Mouse (Mus musculus): ENCODE measurements around the gene Smarcc1. TPM values are rescaled to one million over a fixed set of nuclear protein-coding genes. Genes with fewer than 3 reads are reported as not detected.
"Not testable (repeated sequence)": the region's sequence is repeated elsewhere in the genome, so short reads cannot be mapped to it uniquely, and the experiment has no call there.

Gene Smarcc1
- polyA plus RNA-seq, 1 experiment from 2014 or later, result 213 TPM

- H3K27ac ChIP-seq (replicated peaks), result peak overlapping the region; percentile 91
- WGBS, result 3% methylated on average over 41 of the region's 41 CpGs
- peaks cover 7% of the 10 kb centered on the region for H3K4me1 ChIP-seq
- DNase-seq (ENCODE audit: low spot score), result peak; percentile 95
- no peaks in the 10 kb centered on the region for H3K27me3 ChIP-seq (replicated peaks; ENCODE audit: low read depth, poor library complexity, severe bottlenecking)
- peak overlapping the region; percentile 95 for H3K4me3 ChIP-seq
- peaks cover 91% of the 10 kb centered on the region for H3K36me3 ChIP-seq (replicated peaks)
- no peaks in the 10 kb centered on the region for H3K9me3 ChIP-seq
These were observed 16.6 kb upstream of the Smarcc1 start for GRCm38 (mm10) chr9:110100627-110101600.

- H3K9me3 ChIP-seq, result no peaks in the 10 kb centered on the region
- DNase-seq (ENCODE audit: low spot score), result no peak
These were observed 1.0 kb upstream of the Smarcc1 start for GRCm38 (mm10) chr9:110116353-110116976.

GRCm38 (mm10) chr9:110117779-110118139 lies 251 bp downstream of the Smarcc1 start, which contains the start of gene Dhx30:
Gene Dhx30, minus strand, starts transcription at chr9:110117830.
- H3K27ac ChIP-seq (replicated peaks), result peak within 1 kb of the TSS; percentile 97
- peaks cover 40% of the 10 kb centered on the region for H3K36me3 ChIP-seq (replicated peaks)
- no peak for DNase-seq (ENCODE audit: low spot score)
- no peaks in the 10 kb centered on the region for H3K9me3 ChIP-seq
- no peaks in the 10 kb centered on the region for H3K27me3 ChIP-seq (replicated peaks; ENCODE audit: low read depth, poor library complexity, severe bottlenecking)
- 2% methylated on average over 17 of the region's 17 CpGs for WGBS
- H3K4me1 ChIP-seq, result peaks cover 21% of the 10 kb centered on the region
- H3K4me3 ChIP-seq, result peak within 1 kb of the TSS; percentile 95

More at GRCm38 (mm10) chr9:110116353-110116976, 1.0 kb upstream of the Smarcc1 start:
- 11% methylated on average over 10 of the region's 10 CpGs for WGBS
- no peaks in the 10 kb centered on the region for H3K27me3 ChIP-seq (replicated peaks; ENCODE audit: low read depth, poor library complexity, severe bottlenecking)
- H3K27ac ChIP-seq (replicated peaks), result peak overlapping the region; percentile 97
- peak overlapping the region; percentile 95 for H3K4me3 ChIP-seq
- peaks cover 53% of the 10 kb centered on the region for H3K36me3 ChIP-seq (replicated peaks)
- peaks cover 21% of the 10 kb centered on the region for H3K4me1 ChIP-seq

- Histone ChIP-seq H3K27me3 (replicated peaks; ENCODE audit: low read depth, poor library complexity, severe bottlenecking) (no peaks in the 10 kb centered on the region), H3K9me3 (no peaks in the 10 kb centered on the region), H3K4me1 (peaks cover 21% of the 10 kb centered on the region), H3K4me3 (peak overlapping the region; percentile 95), H3K36me3 (replicated peaks) (peaks cover 35% of the 10 kb centered on the region), H3K27ac (replicated peaks) (peak overlapping the region; percentile 97)
- WGBS, result 68% methylated on average over 1 of the region's 1 CpGs
- no peak for DNase-seq (ENCODE audit: low spot score)
These were observed 741 bp downstream of the Smarcc1 start for GRCm38 (mm10) chr9:110118249-110118648.

GRCm38 (mm10) chr9:110121424-110121823 lies 3.9 kb downstream of the Smarcc1 start:
- Histone ChIP-seq H3K27ac (replicated peaks) (no peak overlapping the region), H3K4me1 (peaks cover 14% of the 10 kb centered on the region), H3K4me3 (no peak overlapping the region), H3K9me3 (no peaks in the 10 kb centered on the region), H3K27me3 (replicated peaks; ENCODE audit: low read depth, poor library complexity, severe bottlenecking) (no peaks in the 10 kb centered on the region), H3K36me3 (replicated peaks) (peaks cover 14% of the 10 kb centered on the region)
- 84% methylated on average over 4 of the region's 4 CpGs for WGBS
- no peak for DNase-seq (ENCODE audit: low spot score)

GRCm38 (mm10) chr9:110123322-110123721 lies 5.8 kb downstream of the Smarcc1 start:
- H3K36me3 ChIP-seq (replicated peaks), result peaks cover 14% of the 10 kb centered on the region
- no peak overlapping the region for H3K4me3 ChIP-seq
- 87% methylated on average over 2 of the region's 2 CpGs for WGBS
- no peak overlapping the region for H3K27ac ChIP-seq (replicated peaks)
- no peak for DNase-seq (ENCODE audit: low spot score)
- H3K27me3 ChIP-seq (replicated peaks; ENCODE audit: low read depth, poor library complexity, severe bottlenecking), result no peaks in the 10 kb centered on the region
- no peaks in the 10 kb centered on the region for H3K9me3 ChIP-seq
- peaks cover 10% of the 10 kb centered on the region for H3K4me1 ChIP-seq

GRCm38 (mm10) chr9:110124008-110124540 lies 6.6 kb downstream of the Smarcc1 start:
- H3K9me3 ChIP-seq; H3K4me1 ChIP-seq; H3K27me3 ChIP-seq (replicated peaks; ENCODE audit: low read depth, poor library complexity, severe bottlenecking); H3K36me3 ChIP-seq (replicated peaks); H3K4me3 ChIP-seq; DNase-seq (ENCODE audit: low spot score); H3K27ac ChIP-seq (replicated peaks): not testable (repeated sequence)
- 58% methylated on average over 2 of the region's 2 CpGs for WGBS

- DNase-seq (ENCODE audit: low spot score), result no peak
These were observed 13.5 kb downstream of the Smarcc1 start for GRCm38 (mm10) chr9:110130896-110131524.

GRCm38 (mm10) chr9:110131525-110132197 lies 14.2 kb downstream of the Smarcc1 start:
- Histone ChIP-seq H3K27ac (replicated peaks) (peak overlapping the region; percentile 100), H3K36me3 (replicated peaks) (peaks cover 37% of the 10 kb centered on the region), H3K27me3 (replicated peaks; ENCODE audit: low read depth, poor library complexity, severe bottlenecking) (no peaks in the 10 kb centered on the region), H3K4me3 (peak overlapping the region; percentile 97), H3K4me1 (peaks cover 31% of the 10 kb centered on the region), H3K9me3 (no peaks in the 10 kb centered on the region)
- DNase-seq (ENCODE audit: low spot score), result peak; percentile 100
- under 1% methylated on average over 64 of the region's 64 CpGs for whole genome bisulfite sequencing

More at GRCm38 (mm10) chr9:110130896-110131524, 13.5 kb downstream of the Smarcc1 start:
- no peaks in the 10 kb centered on the region for H3K9me3 ChIP-seq
- peak overlapping the region; percentile 97 for H3K4me3 ChIP-seq
- peaks cover 31% of the 10 kb centered on the region for H3K4me1 ChIP-seq
- peak overlapping the region; percentile 100 for H3K27ac ChIP-seq (replicated peaks)
- 33% methylated on average over 10 of the region's 10 CpGs for WGBS
- no peaks in the 10 kb centered on the region for H3K27me3 ChIP-seq (replicated peaks; ENCODE audit: low read depth, poor library complexity, severe bottlenecking)
- peaks cover 30% of the 10 kb centered on the region for H3K36me3 ChIP-seq (replicated peaks)

GRCm38 (mm10) chr9:110132201-110132605 lies 14.7 kb downstream of the Smarcc1 start:
- H3K9me3 ChIP-seq, result no peaks in the 10 kb centered on the region
- H3K4me3 ChIP-seq, result peak overlapping the region; percentile 97
- H3K27ac ChIP-seq (replicated peaks), result peak overlapping the region; percentile 100
- H3K36me3 ChIP-seq (replicated peaks), result peaks cover 42% of the 10 kb centered on the region
- no peaks in the 10 kb centered on the region for H3K27me3 ChIP-seq (replicated peaks; ENCODE audit: low read depth, poor library complexity, severe bottlenecking)
- WGBS, result under 1% methylated on average over 38 of the region's 38 CpGs
- DNase-seq (ENCODE audit: low spot score), result peak; percentile 80
- H3K4me1 ChIP-seq, result peaks cover 31% of the 10 kb centered on the region

GRCm38 (mm10) chr9:110132921-110133320 lies 15.4 kb downstream of the Smarcc1 start:
- H3K9me3 ChIP-seq, result no peaks in the 10 kb centered on the region
- H3K36me3 ChIP-seq (replicated peaks), result peaks cover 49% of the 10 kb centered on the region
- H3K4me3 ChIP-seq, result peak overlapping the region; percentile 97
- 69% methylated on average over 6 of the region's 6 CpGs for WGBS
- H3K27me3 ChIP-seq (replicated peaks; ENCODE audit: low read depth, poor library complexity, severe bottlenecking), result no peaks in the 10 kb centered on the region
- H3K4me1 ChIP-seq, result peaks cover 31% of the 10 kb centered on the region
- DNase-seq (ENCODE audit: low spot score), result no peak
- H3K27ac ChIP-seq (replicated peaks), result peak overlapping the region; percentile 100
